Mouse (Mus musculus) natural killer cell, adult 2 months (primary cell): ENCODE data around the gene Nup93.

Experiments used
- DNase-seq, 2 experiments: peaks; one replicate each; pipeline ENCODE4 v3.0.0; 2022; ENCODE audit warnings: low spot score in 2 of 2

Nup93 gene

GRCm38 (mm10) chr8:94362607-94363239 is 148.4 kb downstream of the Nup93 start:
- no peak for DNase-seq

GRCm38 (mm10) chr8:94363288-94363688 is 148.9 kb downstream of the Nup93 start:
- peak; percentile 58 to 85 for DNase-seq

- DNase-seq: no peak
Observed at GRCm38 (mm10) chr8:94363906-94364305, 149.5 kb downstream of the Nup93 start.

- no peak for DNase-seq
Observed at GRCm38 (mm10) chr8:94364686-94365312, 150.4 kb downstream of the Nup93 start.

GRCm38 (mm10) chr8:94365410-94365981 is 151.1 kb downstream of the Nup93 start:
- DNase-seq: peak; percentile 89
